Mouse (Mus musculus) midbrain, embryonic 11.5 days (tissue): Measurements from ENCODE around the gene Olfr685. TPM values are rescaled to one million over a fixed set of nuclear protein-coding genes. Genes with fewer than 3 reads are reported as not detected.

Source experiments
- ATAC-seq: fragments of 200-750 bp; cut with Nextera tagmentation; 2 replicates; pipeline ENCODE4 v1.8.0; 2017; ENCODE audit warnings: moderate TSS enrichment, moderate library complexity; ENCODE audit not compliant: low FRiP score
- DNase-seq: peaks from one replicate; pipeline ENCODE4 v3.0.0; 2015; ENCODE audit warnings: low spot score; ENCODE audit errors: missing footprints
- H3K27ac ChIP-seq: fragments of 300-500 bp; sonication (generic); 2 replicates; pipeline ENCODE4 v1.5.1; 2014; ENCODE audit warnings: low read depth, low read length
- H3K27me3 ChIP-seq: fragments of 300-500 bp; sonication (generic); 2 replicates; pipeline ENCODE4 v1.6.1; 2014; ENCODE audit warnings: mild to moderate bottlenecking, low read length, moderate library complexity, mixed read lengths; ENCODE audit not compliant: control insufficient read depth, insufficient read depth
- H3K36me3 ChIP-seq: fragments of 300-500 bp; sonication (generic); 2 replicates; pipeline ENCODE4 v1.6.1; 2014; ENCODE audit warnings: mild to moderate bottlenecking, low read length, moderate library complexity, mixed read lengths; ENCODE audit not compliant: control insufficient read depth, insufficient read depth
- H3K4me1 ChIP-seq: fragments of 300-500 bp; sonication (generic); 2 replicates; pipeline ENCODE4 v1.6.1; 2014; ENCODE audit warnings: low read length; ENCODE audit not compliant: control insufficient read depth, insufficient read depth
- H3K4me2 ChIP-seq: fragments of 300-500 bp; sonication (generic); 2 replicates; pipeline ENCODE4 v1.6.1; 2014; ENCODE audit warnings: mild to moderate bottlenecking, moderate library complexity
- H3K4me3 ChIP-seq: fragments of 300-500 bp; sonication (generic); 2 replicates; pipeline ENCODE4 v1.5.1; 2014; ENCODE audit warnings: low read depth, low read length
- H3K9ac ChIP-seq: fragments of 300-500 bp; sonication (generic); 2 replicates; pipeline ENCODE4 v1.6.1; 2014; ENCODE audit warnings: low read length
- H3K9me3 ChIP-seq: fragments of 300-500 bp; sonication (generic); 2 replicates; pipeline ENCODE4 v1.6.1; 2016; ENCODE audit warnings: low read length; ENCODE audit not compliant: control insufficient read depth
- WGBS: fragments of 180-500 bp; shearing (Covaris S2); extraction: QIAGEN DNeasy Blood & Tissue Kit; methylation state at CpG from one replicate; pipeline ENCODE4 v1.1.7; 2014; 5-methylcytosine and 5-hydroxymethylcytosine counted together
- polyA plus RNA-seq: library from polyadenylated mRNA; unstranded; fragments of >200 nt; fragmentation: Nextera tagmentation; extraction: Ambion mirVana; gene quantifications from 2 replicates; pipeline ENCODE4 v1.2.1, GENCODE M21; 2014

Olfr685 gene
- not detected in 2 replicates for polyA plus RNA-seq

DNA sequence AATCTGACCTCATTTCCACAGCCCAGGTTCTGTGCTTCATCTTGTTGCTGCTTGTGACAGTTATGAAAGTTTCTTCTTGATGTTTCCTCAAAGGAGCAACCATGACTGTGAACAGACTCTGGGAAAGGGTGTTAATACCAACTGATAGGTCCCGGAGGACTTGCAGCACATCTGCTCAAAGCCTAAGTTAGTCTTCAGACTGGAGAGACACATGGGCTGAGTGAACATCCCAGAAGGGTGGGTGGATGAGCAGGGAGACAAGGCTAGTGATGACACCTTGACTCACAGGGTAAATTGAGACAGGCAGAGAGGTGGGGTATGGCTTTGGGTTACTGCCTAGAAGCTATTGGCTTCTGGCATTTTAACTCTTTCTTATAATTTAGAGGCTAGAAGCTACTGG lies at the start of gene Olfr685:
TSS of gene Olfr685 (minus strand) at position 101 of the 400 bp plus-strand sequence.
- no peaks in the 10 kb centered on the region for H3K27me3 ChIP-seq
- no peaks in the 10 kb centered on the region for H3K4me1 ChIP-seq
- H3K9me3 ChIP-seq = no peaks in the 10 kb centered on the region
- no peak within 1 kb of the TSS for H3K4me2 ChIP-seq
- H3K9ac ChIP-seq = no peak within 1 kb of the TSS
- no peaks in the 10 kb centered on the region for H3K36me3 ChIP-seq
- H3K27ac ChIP-seq = no peak within 1 kb of the TSS
- ATAC-seq = no peak
- 100% methylated on average over 1 of the region's 1 CpGs for WGBS
- H3K4me3 ChIP-seq = no peak within 1 kb of the TSS
- no peak for DNase-seq

DNA sequence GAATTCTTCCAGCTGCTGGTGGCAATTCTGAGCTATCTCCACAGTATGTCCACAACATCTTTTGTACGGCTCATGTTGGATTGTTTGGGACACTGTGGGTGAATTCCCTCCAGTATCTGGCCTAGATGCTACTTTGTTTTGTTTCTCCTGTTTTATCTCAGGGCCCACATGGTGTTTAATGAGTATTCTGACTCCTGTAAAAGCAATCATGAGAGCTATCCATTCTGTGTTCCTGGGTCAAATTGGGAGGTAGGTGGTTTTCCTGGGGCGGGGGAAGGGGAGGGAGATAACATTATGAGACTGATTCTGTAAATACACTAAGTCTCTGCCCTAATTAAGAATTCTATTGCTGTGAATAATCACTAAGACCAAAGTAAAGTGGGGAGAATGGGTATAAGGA lies 43.6 kb upstream of the Olfr685 start:
- 84% methylated on average over 2 of the region's 2 CpGs for WGBS
- no peak for ATAC-seq
- H3K9me3 ChIP-seq = no peaks in the 10 kb centered on the region

DNA sequence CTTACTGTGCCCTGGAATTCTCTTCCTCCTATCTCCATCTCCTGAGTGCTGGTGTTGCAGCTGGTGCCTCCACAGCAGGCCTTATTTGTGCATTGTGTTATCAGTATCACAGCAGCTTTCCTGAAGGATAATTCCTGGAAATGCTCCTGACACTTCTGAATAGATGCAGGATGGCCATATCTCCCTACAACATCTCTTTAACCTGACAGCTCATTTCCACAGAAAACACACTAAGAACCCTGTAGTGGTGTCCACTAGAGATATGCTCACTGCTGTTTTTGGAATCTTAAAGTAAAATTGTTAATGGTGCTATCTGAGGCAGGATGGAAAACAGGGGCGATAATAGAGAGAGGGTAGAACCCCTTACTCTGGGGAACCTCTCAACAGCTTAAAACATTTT lies 42.3 kb upstream of the Olfr685 start:
- Histone ChIP-seq H3K9me3 (no peaks in the 10 kb centered on the region), H3K4me1 (no peaks in the 10 kb centered on the region), H3K27ac (no peak overlapping the region), H3K27me3 (no peaks in the 10 kb centered on the region), H3K9ac (no peak overlapping the region), H3K36me3 (no peaks in the 10 kb centered on the region), H3K4me2 (no peak overlapping the region), H3K4me3 (no peak overlapping the region)
- ATAC-seq (no peak), DNase-seq (no peak)
- 83% methylated on average over 1 of the region's 1 CpGs for WGBS

More for the DNA sequence above, 43.6 kb upstream of the Olfr685 start:
- no peak for DNase-seq
- H3K9ac ChIP-seq = no peak overlapping the region
- no peaks in the 10 kb centered on the region for H3K36me3 ChIP-seq
- no peak overlapping the region for H3K4me3 ChIP-seq
- no peaks in the 10 kb centered on the region for H3K27me3 ChIP-seq
- H3K4me2 ChIP-seq = no peak overlapping the region
- H3K4me1 ChIP-seq = no peaks in the 10 kb centered on the region
- H3K27ac ChIP-seq = no peak overlapping the region

DNA sequence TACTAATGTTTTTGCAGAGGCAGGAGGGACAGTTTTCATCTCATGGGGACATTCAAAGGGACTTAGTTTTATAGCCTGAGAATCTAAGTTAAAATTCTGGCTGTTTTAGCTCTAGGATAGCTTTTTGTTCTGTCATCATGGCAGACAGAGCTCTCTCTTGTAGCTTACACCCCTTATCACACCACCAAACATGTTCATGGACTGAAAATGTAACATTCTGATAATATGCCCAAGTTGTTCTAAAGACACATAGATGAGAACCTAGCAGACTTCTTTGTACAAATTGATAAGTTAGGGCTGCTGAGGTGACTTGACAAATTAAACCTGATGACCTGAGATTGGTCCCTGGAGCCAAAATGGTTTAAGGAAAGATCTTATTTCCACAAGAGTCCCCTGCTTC lies 40.9 kb upstream of the Olfr685 start:
- Histone ChIP-seq H3K9ac (no peak overlapping the region), H3K4me1 (no peaks in the 10 kb centered on the region), H3K4me3 (no peak overlapping the region), H3K27me3 (no peaks in the 10 kb centered on the region), H3K36me3 (no peaks in the 10 kb centered on the region), H3K9me3 (no peaks in the 10 kb centered on the region), H3K27ac (no peak overlapping the region), H3K4me2 (no peak overlapping the region)
- DNase-seq (no peak), ATAC-seq (no peak)

DNA sequence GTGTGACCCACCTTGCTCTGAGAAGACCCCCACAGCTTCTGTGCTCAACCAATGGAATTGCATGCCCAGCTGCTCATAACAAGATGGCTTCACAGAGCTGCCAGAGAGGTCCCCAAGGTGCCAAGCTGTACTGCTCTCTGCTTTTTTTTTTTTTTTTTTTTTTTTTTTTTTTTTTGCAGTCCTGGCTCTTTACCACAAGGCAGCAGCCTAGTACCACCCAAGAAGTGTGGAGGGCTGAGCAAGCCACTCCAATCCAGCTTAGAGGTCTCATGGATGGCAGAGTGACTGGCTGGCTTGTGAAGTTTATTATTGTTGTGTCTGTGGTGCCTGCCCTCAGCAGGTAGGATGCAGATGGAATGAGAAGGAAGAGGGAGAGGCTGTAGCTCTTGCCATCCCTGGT lies 40.3 kb upstream of the Olfr685 start:
- ATAC-seq = peak; percentile 27; the same call in 1 of the 2 replicates

DNA sequence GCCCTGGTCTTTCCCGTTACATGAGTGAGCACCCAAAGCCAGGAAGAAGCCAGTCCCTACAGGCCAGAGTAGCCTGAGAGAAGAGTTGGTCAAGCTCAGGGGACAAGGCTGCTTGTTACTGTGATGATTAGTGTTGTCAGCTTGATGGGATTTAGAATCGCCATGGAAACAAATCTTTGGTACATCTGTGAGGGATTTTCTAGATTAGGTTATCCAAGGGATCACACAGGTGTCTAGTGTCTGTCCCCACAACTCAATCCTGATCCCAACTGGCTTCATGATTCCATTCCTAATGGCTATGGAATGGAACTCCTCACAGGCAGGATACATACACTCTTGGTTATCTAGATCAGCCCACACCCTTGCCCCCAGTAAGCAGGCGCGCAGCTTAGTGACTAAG lies 32.5 kb upstream of the Olfr685 start:
- ATAC-seq (no peak), DNase-seq (no peak)
- H3K27ac ChIP-seq = no peak overlapping the region
- H3K27me3 ChIP-seq = no peaks in the 10 kb centered on the region
- no peaks in the 10 kb centered on the region for H3K4me1 ChIP-seq
- WGBS = 59% methylated on average over 4 of the region's 4 CpGs
- no peak overlapping the region for H3K4me2 ChIP-seq
- no peak overlapping the region for H3K9ac ChIP-seq
- no peaks in the 10 kb centered on the region for H3K9me3 ChIP-seq
- no peaks in the 10 kb centered on the region for H3K36me3 ChIP-seq
- no peak overlapping the region for H3K4me3 ChIP-seq

More for the DNA sequence above, 40.3 kb upstream of the Olfr685 start:
- no peaks in the 10 kb centered on the region for H3K9me3 ChIP-seq
- no peaks in the 10 kb centered on the region for H3K27me3 ChIP-seq
- H3K4me1 ChIP-seq = no peaks in the 10 kb centered on the region
- H3K4me2 ChIP-seq = no peak overlapping the region
- H3K9ac ChIP-seq = no peak overlapping the region
- DNase-seq = no peak
- no peak overlapping the region for H3K27ac ChIP-seq
- H3K36me3 ChIP-seq = no peaks in the 10 kb centered on the region
- no peak overlapping the region for H3K4me3 ChIP-seq

DNA sequence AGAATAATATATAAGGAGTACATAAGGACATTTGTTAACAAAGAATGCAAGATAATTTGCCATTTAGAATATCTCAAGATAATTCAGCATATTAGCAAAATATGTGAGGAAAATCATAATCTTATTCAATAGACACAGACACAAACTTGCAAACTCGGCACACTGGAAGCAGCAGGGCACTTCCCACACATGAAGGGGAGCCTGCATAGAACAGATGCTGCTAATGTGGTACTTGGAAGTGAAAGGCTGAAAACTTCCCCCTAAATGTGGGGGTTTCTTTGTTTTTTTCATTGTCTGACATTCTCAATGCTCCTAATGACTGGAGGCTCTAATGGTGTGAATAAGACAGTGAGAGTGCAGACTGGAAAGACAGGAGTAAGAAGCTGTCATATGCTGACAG lies 28.9 kb upstream of the Olfr685 start:
- Histone ChIP-seq H3K36me3 (no peaks in the 10 kb centered on the region), H3K27me3 (no peaks in the 10 kb centered on the region), H3K4me3 (no peak overlapping the region), H3K27ac (no peak overlapping the region), H3K9me3 (no peaks in the 10 kb centered on the region), H3K4me2 (no peak overlapping the region), H3K9ac (no peak overlapping the region), H3K4me1 (no peaks in the 10 kb centered on the region)
- ATAC-seq = no peak
- no peak for DNase-seq
- WGBS = 57% methylated on average over 1 of the region's 1 CpGs

DNA sequence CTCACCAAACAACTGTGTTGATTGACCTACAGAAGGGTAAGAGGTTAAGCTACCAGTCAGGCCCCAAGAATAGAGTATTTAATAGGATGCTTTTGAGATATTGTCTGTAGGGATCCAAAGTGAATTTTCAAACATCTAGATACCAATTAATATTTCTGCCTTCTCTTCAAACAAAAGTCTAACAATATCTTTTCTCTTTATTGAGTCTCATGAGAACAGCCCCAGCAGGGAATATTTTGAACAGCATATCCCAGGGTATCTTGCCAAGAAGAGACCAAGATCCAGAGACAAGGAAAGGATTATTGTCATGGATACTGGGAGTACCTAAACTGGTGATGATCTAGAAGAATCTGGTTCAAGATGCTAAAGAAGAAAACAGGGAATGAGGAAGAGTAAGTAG lies 21.6 kb upstream of the Olfr685 start, which contains the start of gene Olfr686:
TSS of gene Olfr686 (minus strand) at position 101 of the 400 bp plus-strand sequence.
- Histone ChIP-seq H3K4me3 (no peak within 1 kb of the TSS), H3K4me1 (no peaks in the 10 kb centered on the region)
- no peak for ATAC-seq

DNA sequence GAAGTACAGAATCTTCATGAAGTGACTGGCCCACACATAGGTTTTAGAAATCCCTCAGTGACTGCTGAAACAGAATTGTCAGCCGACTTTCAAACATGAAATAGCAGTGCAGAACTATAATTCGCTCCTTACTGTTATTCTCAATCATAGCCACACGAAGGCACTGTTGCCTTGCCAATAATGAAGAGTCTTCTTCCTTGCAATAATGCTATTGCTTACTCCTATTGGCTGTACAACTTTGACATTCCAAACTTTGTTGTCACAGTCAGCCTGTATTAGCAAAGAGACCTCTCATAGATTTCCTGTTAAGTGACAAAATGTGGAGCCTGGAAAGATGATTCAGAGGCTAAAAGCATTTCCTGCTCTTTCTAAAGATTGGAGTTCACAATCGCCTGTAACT lies 15.0 kb downstream of the Olfr685 start:
- ATAC-seq = no peak
- DNase-seq = no peak
- 57% methylated on average over 4 of the region's 4 CpGs for WGBS

More for the DNA sequence above, 21.6 kb upstream of the Olfr685 start, which contains the start of gene Olfr686:
- Histone ChIP-seq H3K9me3 (no peaks in the 10 kb centered on the region), H3K9ac (no peak within 1 kb of the TSS), H3K36me3 (no peaks in the 10 kb centered on the region), H3K4me2 (no peak within 1 kb of the TSS), H3K27me3 (no peaks in the 10 kb centered on the region), H3K27ac (no peak within 1 kb of the TSS)
- no peak for DNase-seq

DNA sequence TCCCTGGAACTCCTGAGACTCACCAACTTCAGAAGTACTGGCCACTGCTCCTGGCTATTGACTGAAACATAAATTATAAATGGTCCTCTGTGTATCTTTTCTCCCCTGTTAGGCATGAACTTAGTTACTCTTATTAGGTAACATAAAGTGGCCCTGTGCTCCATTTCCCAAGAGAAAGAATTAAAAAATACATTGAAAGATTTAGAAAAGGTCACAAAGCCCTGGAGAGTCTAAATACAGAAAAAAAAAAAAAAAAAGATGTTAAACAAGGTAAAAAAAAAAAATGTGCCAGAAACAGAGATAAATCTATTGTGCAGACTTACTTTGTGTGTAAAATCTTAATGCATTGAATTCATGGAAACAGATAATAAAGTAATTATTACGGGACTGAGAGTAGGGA lies 22.3 kb downstream of the Olfr685 start, which contains the start of gene Olfr684:
TSS of gene Olfr684 (minus strand) at position 101 of the 400 bp plus-strand sequence.
- H3K9me3 ChIP-seq = no peaks in the 10 kb centered on the region
- ATAC-seq (no peak), DNase-seq (no peak)

More for the DNA sequence above, 15.0 kb downstream of the Olfr685 start:
- no peaks in the 10 kb centered on the region for H3K27me3 ChIP-seq
- H3K27ac ChIP-seq = no peak overlapping the region
- no peak overlapping the region for H3K4me2 ChIP-seq
- no peak overlapping the region for H3K4me3 ChIP-seq
- no peaks in the 10 kb centered on the region for H3K9me3 ChIP-seq
- H3K9ac ChIP-seq = no peak overlapping the region
- H3K36me3 ChIP-seq = no peaks in the 10 kb centered on the region
- no peaks in the 10 kb centered on the region for H3K4me1 ChIP-seq

More for the DNA sequence above, 22.3 kb downstream of the Olfr685 start, which contains the start of gene Olfr684:
- Histone ChIP-seq H3K4me1 (no peaks in the 10 kb centered on the region), H3K27me3 (no peaks in the 10 kb centered on the region), H3K4me2 (no peak within 1 kb of the TSS), H3K36me3 (no peaks in the 10 kb centered on the region), H3K9ac (no peak within 1 kb of the TSS), H3K27ac (no peak within 1 kb of the TSS), H3K4me3 (no peak within 1 kb of the TSS)
- 80% methylated on average over 1 of the region's 1 CpGs for WGBS
